Mouse (Mus musculus): ENCODE results near the gene Gm20388.

DNA sequence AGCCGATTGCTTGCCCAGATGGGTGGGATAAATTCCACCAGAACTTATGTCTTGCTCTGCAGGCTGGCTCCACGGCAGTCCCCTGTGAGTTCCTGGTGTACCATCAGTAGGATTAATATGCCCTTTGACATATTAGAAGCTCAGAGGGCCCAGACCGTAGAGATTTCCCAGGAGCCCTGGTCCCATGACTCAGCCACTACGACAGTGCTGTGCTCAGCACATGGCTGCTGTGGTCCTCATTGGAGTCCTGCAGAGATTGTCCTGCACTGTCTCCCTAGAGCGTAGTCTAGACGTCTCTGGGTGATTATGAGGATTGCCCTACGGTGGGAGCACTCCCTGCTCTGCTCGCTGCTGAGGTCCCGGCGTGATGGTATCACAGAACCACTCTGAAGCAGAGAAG is 4384.3 kb downstream of the Gm20388 start:
- TF ChIP-seq CTCF (IDR thresholded peaks at IDR 0.05; ENCODE audit: low read depth, low read length) = no peak
- no peak for TF ChIP-seq POLR2AphosphoS5 (IDR thresholded peaks at IDR 0.05; ENCODE audit: insufficient replicate concordance, low read depth, low read length)
- TF ChIP-seq GATA1 (IDR thresholded peaks at IDR 0.05; ENCODE audit: borderline replicate concordance, low read length) = no peak
- TF ChIP-seq GATA2 (IDR thresholded peaks at IDR 0.05; ENCODE audit: borderline replicate concordance, low read depth, low read length) = no peak

Data from G1E (cell line).